Mouse (Mus musculus): Measurements from ENCODE around the gene Sox6. TPM values are rescaled to one million over a fixed set of nuclear protein-coding genes. Genes with fewer than 3 reads are reported as not detected.
A peak's percentile ranks its signal among the peaks of the same experiment; 100 is the strongest.

The Sox6 gene
- polyA plus RNA-seq, 1 experiment, result 8.1 TPM

GRCm38 (mm10) chr7:115576387-115576786 is 462.2 kb downstream of the Sox6 start:
- no peak for DNase-seq (ENCODE audit: extremely low spot score in 1 of 2, low spot score in 1 of 2)

- DNase-seq (ENCODE audit: extremely low spot score in 1 of 2, low spot score in 1 of 2), result no peak
Observed at GRCm38 (mm10) chr7:115574834-115575233, 463.8 kb downstream of the Sox6 start.

GRCm38 (mm10) chr7:115568821-115569240 is 469.8 kb downstream of the Sox6 start:
- DNase-seq (ENCODE audit: extremely low spot score in 1 of 2, low spot score in 1 of 2), result no peak

GRCm38 (mm10) chr7:115568301-115568700 is 470.3 kb downstream of the Sox6 start:
- DNase-seq (ENCODE audit: extremely low spot score in 1 of 2, low spot score in 1 of 2), result peak in 1 of 2 experiments; percentile 18

GRCm38 (mm10) chr7:115566818-115567217 is 471.8 kb downstream of the Sox6 start:
- DNase-seq (ENCODE audit: extremely low spot score in 1 of 2, low spot score in 1 of 2), result no peak

GRCm38 (mm10) chr7:115565060-115565426 is 473.6 kb downstream of the Sox6 start:
- no peak for DNase-seq (ENCODE audit: extremely low spot score in 1 of 2, low spot score in 1 of 2)

GRCm38 (mm10) chr7:115564359-115565059 is 474.1 kb downstream of the Sox6 start:
- DNase-seq (ENCODE audit: extremely low spot score in 1 of 2, low spot score in 1 of 2), result no peak

GRCm38 (mm10) chr7:115556677-115557076 is 481.9 kb downstream of the Sox6 start:
- DNase-seq (ENCODE audit: extremely low spot score in 1 of 2, low spot score in 1 of 2), result no peak

- DNase-seq (ENCODE audit: extremely low spot score in 1 of 2, low spot score in 1 of 2), result no peak
Observed at GRCm38 (mm10) chr7:115550197-115550804, 488.3 kb downstream of the Sox6 start.

GRCm38 (mm10) chr7:115549670-115550069 is 488.9 kb downstream of the Sox6 start:
- DNase-seq (ENCODE audit: extremely low spot score in 1 of 2, low spot score in 1 of 2), result no peak

GRCm38 (mm10) chr7:115545585-115546374 is 492.8 kb downstream of the Sox6 start:
- no peak for DNase-seq (ENCODE audit: extremely low spot score in 1 of 2, low spot score in 1 of 2)

- DNase-seq (ENCODE audit: extremely low spot score in 1 of 2, low spot score in 1 of 2), result no peak
Observed at GRCm38 (mm10) chr7:115543596-115543995, 495.0 kb downstream of the Sox6 start.

- no peak for DNase-seq (ENCODE audit: extremely low spot score in 1 of 2, low spot score in 1 of 2)
Observed at GRCm38 (mm10) chr7:115540261-115540660, 498.3 kb downstream of the Sox6 start.

GRCm38 (mm10) chr7:115539003-115539402 is 499.6 kb downstream of the Sox6 start:
- no peak for DNase-seq (ENCODE audit: extremely low spot score in 1 of 2, low spot score in 1 of 2)

GRCm38 (mm10) chr7:115537636-115538035 is 501.0 kb downstream of the Sox6 start:
- no peak for DNase-seq (ENCODE audit: extremely low spot score in 1 of 2, low spot score in 1 of 2)

GRCm38 (mm10) chr7:115536521-115536920 is 502.1 kb downstream of the Sox6 start:
- DNase-seq (ENCODE audit: extremely low spot score in 1 of 2, low spot score in 1 of 2), result no peak

GRCm38 (mm10) chr7:115531875-115532274 is 506.7 kb downstream of the Sox6 start:
- DNase-seq (ENCODE audit: extremely low spot score in 1 of 2, low spot score in 1 of 2), result no peak

GRCm38 (mm10) chr7:115531217-115531616 is 507.4 kb downstream of the Sox6 start:
- no peak for DNase-seq (ENCODE audit: extremely low spot score in 1 of 2, low spot score in 1 of 2)

- no peak for DNase-seq (ENCODE audit: extremely low spot score in 1 of 2, low spot score in 1 of 2)
Observed at GRCm38 (mm10) chr7:115517701-115518100, 520.9 kb downstream of the Sox6 start.

GRCm38 (mm10) chr7:115513681-115514080 is 524.9 kb downstream of the Sox6 start:
- DNase-seq (ENCODE audit: extremely low spot score in 1 of 2, low spot score in 1 of 2), result no peak

- no peak for DNase-seq (ENCODE audit: extremely low spot score in 1 of 2, low spot score in 1 of 2)
Observed at GRCm38 (mm10) chr7:115511777-115512176, 526.8 kb downstream of the Sox6 start.

GRCm38 (mm10) chr7:115511091-115511490 is 527.5 kb downstream of the Sox6 start:
- DNase-seq (ENCODE audit: extremely low spot score in 1 of 2, low spot score in 1 of 2), result no peak

All from frontal cortex, adult 2 months (tissue).